Mouse (Mus musculus) left cerebral cortex, postnatal 4 days (tissue): Measurements from ENCODE around the gene Cd81. TPM values are rescaled to one million over a fixed set of nuclear protein-coding genes. Genes with fewer than 3 reads are reported as not detected.

ENCODE experiments used
- DNase-seq: peaks from one replicate; pipeline ENCODE4 v3.0.0-alpha.2; 2022
- intact Hi-C: fragments of 180-260 bp; cut with DNase I; formaldehyde crosslinking; loops from one replicate; pipeline ENCODE4 v1.15.1; 2025
- total RNA-seq, 2 experiments: library from RNA; stranded (reverse); gene quantifications; 2 replicates each; pipeline ENCODE4 v1.2.3; 2021

Cd81 gene
- total RNA-seq, 2 experiments from 2014 or later: 249 to 263 TPM

DNA sequence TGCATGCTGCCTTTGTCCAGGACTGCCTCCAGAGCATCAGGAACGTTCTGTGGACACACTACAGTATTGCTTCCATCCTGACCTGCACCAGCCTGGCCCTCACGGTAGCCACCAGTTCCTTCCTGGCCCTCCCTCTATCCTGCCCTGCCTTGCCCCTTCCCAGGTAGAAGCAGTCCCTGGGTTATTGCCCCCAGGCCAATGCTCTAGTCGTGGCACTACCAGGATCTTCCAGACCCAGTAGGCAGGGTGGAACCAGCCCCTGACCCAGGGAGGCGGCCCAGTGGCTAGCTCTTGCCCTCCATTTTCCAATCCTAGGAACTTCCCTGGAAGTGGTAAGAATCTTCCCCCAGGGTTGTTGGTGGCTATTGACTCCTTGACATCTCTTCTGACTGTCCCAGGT, 35.4 kb upstream of the Cd81 start:
- intact Hi-C loops: no loop called here
- DNase-seq: no peak

DNA sequence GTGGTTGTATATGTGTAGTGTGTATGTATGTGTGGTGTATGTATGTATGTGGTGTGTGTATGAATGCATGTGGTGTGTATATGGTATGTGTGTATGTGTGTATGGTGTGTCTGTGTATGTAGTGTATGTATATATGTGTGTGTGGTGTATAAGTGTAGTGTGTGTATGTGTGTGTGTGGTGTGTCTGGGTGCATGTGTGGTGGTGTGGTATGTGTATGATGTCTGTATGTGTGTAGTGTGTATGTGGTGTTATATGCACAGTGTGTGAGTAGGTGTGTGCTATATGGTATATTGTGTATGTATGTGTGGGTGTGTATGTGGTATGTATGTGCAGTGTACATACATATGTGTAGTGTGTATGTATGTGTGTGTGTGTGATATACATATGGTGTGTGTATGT, 32.5 kb upstream of the Cd81 start:
- DNase-seq: no peak

DNA sequence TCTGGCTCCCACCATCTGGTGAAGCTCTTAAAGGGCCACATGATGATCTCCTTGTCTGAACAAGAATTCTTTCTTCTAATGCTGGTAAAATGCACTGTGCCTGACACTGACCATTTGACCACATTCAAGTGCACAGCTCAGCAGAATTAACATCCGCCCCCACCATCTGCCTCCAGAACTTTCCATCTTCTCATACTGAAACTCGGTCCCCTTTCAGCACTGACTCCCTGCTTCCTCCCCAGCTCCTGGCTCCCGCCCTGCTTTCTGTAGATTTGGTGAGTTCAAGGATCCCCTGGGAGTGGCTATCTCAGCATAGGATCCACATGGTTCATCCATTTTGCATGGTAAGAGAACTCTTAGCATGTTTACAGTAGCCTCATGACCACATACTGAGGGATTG, 31.8 kb upstream of the Cd81 start:
- no peak for DNase-seq
- intact Hi-C loops: no loop called here

More for the DNA sequence above, 32.5 kb upstream of the Cd81 start:
- intact Hi-C loops: no loop called here

DNA sequence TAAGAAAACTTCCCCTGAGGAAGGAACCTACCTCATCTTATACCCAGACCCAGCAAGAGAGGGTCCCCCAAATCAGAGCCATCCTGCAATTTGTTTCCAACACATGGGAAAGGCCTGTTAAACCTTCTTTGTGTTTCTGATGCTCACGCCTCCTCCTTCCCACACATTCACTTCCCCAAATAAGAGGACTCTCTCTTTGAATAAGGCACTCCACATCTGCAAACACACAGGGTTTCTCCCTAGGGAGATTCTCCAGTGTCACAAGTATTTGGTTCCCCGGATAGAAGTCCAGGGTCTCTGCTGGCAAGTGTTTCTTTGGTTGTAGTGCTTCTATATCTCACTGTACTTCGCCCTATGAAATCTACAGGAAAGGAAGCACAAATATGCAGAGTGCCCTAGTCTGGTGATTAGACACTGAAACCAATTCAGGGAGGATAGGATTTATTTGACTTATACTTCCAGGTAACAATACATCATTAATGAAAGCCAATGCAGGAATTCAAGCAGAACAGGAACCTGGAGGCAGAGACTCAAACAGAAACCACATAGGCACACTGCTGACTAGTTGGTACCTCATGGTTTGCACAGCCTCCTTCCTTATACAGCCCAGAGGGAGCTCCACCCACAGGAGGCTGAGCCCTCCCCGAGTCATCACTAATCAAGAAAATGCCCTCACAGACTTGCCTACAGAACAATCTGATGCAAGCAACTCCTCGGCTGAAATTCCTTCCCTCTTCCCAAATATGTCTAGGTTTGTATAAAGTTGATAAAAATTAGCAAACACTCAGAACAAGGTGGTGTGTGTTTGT, 31.0 kb upstream of the Cd81 start:
- intact Hi-C loops: no loop called here
- DNase-seq: no peak

DNA sequence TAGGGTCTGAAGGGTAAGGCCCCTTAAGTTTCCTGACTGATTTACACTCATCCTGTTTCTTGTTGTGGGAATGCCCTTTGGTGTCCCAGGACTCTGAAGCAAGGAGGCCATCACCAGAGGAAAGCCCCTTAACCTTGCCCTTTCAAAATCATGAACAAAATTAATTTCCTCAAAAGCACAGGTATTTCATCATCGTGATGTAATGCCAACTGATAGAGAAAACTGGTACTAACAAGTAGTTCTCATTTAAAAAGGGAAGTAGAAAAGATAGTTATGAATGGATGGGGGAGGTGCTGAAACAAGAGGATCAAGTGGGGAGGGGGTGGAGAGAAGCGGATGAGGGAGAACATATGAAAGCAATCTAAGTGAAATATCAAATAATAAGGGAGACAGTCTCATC, 29.0 kb upstream of the Cd81 start:
- intact Hi-C loops: no loop called here
- no peak for DNase-seq

DNA sequence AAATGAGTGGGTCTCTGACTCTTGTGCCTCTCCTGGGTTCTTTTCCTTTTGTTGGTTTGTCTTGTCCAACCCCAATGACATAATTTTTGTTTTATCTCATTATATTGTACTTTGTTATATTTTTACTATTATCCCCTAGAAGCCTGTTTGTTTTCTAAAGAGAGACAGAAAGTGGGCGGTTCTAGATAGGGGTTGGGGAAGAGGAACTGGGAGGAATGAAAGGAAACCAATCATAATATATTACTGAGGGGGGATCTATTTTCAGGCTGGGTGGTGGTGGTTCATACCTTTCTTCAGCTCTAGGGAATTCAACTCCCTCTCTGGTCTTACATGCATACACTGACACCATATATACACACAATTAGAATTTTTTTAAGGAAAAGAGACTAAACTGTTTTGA, 28.2 kb upstream of the Cd81 start:
- no peak for DNase-seq
- intact Hi-C loops: no loop called here

DNA sequence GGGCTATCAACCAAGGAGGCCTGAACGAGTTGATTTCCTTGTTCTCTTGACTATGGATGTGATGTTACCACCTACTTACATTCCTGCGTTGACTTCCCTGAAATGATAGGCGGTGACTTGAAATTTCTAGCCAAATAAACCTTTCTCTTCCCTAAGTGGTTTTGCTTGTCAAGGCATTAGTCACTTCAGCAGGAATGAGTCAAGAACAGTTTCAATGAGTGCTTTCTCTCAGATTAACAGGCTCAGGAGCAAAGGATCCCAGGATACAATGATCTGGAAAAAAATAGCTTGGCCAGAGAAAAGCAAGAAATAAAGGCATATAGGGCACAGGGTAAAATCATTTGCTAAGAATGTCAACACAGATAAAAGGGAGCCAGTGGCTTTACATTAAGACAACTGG, 27.0 kb upstream of the Cd81 start:
- intact Hi-C loops: no loop called here
- no peak for DNase-seq

DNA sequence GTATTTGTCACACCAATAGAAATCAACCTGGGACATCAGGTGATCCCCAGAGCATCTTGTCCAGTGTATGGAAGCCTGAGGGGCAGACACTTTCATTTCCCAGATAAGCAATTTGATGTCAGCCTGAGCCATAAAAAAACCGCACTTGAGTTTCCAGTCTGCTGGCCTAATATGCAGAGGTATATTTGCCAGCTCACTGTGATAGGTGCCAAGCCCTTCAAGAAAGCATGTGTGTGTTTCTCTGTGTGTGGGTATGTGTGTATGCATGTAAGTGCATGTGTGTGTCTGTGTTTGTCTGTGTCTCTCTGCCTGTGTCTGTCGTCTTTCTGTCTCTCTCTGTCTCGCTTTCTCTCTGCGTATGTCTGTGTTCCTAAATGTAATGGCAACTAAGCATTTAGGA, 25.3 kb upstream of the Cd81 start:
- no peak for DNase-seq
- intact Hi-C loops: no loop called here

DNA sequence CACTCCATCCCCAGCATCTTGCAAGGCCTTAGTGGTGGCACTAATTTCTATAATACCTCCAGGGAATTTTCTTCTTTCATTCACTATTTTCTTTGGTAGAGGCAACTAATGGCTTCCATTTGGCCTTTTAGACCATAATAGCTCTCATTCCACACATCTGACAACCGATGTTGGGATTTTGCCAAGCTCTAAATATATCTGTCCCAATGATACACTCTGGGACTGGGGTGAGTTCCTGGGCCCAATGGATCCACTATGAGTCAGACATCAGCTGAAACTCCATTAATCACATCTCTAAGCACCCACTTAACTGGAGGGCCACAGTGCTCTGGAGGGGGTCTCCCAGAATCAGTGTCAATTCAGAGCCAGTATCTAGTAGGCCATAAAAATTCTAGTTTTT, 20.7 kb upstream of the Cd81 start:
- DNase-seq: no peak
- intact Hi-C loops: no loop called here

DNA sequence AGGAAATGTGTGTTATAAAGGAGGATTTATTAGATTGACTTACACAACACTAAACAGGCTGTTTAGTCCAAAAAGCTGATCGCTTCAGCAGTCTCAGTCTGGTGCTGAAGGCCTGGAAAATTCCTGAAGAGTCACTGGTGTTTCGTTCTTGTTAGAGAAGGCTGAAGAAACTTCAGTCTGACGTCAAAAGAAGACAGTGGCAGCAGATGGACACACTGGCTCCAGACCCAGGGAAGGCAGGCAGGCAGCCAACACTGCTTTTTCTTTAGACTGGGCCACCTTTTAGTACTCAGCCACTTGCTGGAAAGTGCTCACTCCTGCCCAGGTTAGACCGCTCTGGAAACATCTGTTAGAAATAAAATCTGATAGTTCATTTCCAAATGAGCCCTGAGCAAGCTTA, 19.0 kb upstream of the Cd81 start:
- DNase-seq: no peak

DNA sequence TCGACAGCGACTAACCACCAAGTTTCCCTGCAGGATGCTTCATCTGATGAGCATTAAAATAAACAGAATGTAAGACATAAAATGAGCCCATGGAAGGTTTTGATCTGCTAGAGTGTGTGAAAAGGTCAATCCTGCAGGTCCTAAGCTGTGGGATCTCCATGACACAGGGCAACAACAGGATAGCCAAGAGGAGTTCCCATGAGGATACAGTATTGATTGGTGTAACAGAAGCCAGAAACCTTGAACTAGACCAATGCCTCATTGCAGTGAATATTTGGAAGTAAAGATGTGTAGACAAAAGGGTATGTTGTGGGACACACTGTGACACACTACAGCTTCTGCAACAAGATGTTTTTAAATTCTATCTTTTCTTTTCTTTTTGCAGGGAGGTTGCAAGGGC, 18.4 kb upstream of the Cd81 start:
- intact Hi-C loops: no loop called here
- no peak for DNase-seq

More for the DNA sequence above, 19.0 kb upstream of the Cd81 start:
- intact Hi-C loops: no loop called here

DNA sequence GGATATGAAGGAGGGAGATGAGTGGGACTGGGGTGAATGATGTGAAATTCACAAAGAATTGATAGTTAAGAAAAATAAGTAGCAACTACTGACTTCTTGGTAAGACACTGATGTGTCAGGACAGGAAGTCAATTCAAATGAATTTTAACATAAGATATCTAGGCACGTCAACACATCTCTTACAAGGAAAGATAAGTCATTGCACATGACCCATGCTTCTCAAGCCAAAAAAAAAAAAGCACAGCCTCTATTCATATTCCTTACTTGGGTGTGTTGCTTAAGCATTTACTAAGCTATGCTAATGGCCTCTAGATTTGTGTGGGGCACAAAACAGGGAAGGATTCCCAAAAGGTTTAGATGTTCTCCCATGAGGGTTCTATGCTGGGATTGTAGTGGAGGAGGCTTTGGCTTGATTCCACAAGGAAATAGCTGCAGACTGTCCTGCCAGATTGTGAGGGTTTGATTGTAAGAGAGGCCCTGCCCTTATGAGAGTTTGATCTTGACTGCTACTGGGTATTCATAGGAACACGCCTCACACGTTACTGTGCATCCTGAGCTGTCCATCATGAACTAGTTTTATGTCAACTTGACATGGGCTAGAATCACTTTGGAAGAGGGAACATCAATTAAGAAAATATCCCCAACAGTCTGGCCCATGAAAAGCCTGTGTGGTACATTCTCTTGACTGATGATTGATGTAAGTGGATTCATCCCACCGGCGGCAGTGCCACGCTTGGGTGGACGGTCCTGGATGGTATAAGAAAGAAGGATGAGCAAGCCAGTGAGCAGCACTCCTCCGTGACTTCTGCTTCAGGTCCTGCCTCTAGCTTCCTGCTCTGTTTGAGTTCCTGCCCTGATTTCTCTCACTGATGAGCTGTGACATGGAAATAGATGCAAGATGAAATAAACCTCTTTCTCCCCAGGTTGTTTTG, 17.8 kb upstream of the Cd81 start:
- intact Hi-C loops: no loop called here
- DNase-seq: no peak

DNA sequence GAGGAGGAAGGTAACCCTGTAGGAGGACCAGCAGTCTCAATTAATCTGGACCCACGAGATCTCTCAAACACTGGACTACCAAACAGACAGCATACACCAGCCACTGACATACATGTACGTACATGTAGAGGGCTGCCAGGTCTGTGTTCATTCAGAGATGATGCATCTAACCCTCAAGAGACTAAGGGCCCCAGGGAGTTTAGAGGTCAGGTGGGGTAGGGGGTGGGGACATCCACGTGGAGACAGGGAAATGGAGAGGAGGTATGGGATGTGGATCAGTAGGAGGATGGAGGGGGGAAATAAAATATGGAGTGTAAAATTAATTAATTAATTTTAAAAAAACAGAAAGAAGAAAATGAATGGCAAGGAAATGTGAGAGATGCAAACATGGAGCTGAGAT, 15.8 kb upstream of the Cd81 start:
- DNase-seq: no peak
- intact Hi-C loops: no loop called here

DNA sequence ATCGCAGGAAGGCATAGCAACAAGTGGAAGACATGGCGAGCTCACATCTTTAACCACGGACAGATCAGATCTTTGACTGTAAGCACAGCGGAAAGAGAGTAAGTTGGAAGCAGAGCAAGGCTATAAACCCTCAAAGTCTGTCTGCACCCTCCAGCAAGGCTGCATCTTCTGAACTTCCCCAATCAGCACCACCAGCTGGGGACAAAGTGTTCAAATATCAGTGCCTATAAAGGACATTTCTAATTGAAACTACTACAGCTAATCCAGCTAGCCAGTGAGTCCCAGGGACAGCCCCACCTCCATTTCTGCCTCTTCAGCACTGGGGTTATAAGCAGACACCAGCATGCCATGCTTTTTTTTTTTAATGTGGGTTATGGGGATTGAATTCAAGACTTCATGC, 15.2 kb upstream of the Cd81 start:
- DNase-seq: no peak
- intact Hi-C loops: no loop called here

DNA sequence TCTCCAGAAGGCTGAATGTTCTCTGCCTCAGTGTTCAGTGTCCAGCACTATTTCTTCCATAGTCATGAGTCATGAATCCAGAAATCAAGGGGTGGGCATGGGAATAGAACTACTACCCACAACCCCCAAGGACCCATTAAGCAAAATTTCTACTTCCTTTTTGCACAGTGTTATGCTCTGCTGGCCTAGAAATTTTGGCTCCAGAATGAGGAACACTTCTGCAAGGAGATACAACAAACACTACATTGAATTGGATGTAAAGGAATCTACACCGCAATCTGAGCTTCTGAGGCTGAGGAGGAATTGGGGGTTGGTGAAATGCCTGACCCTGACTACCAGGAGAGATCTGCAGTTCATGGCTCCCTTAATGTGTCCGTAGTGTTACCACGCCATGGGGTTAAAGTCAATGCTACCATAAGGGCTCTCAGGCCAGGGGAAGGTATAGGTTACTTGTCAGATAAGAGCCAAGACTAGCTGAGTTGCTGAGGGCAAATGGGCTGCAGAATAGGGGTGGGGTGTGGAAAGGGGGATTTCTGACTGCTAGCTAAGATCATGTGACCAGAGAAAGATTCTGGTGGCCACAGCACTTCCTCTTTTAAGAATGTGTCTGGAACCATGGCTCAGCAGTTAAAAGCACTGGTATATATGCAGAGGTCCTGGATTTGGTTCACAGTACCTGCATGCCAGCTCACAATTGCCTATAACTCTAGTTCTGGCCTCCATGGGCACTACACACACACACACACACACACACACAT, 14.2 kb upstream of the Cd81 start:
- no peak for DNase-seq
- intact Hi-C loops: no loop called here

DNA sequence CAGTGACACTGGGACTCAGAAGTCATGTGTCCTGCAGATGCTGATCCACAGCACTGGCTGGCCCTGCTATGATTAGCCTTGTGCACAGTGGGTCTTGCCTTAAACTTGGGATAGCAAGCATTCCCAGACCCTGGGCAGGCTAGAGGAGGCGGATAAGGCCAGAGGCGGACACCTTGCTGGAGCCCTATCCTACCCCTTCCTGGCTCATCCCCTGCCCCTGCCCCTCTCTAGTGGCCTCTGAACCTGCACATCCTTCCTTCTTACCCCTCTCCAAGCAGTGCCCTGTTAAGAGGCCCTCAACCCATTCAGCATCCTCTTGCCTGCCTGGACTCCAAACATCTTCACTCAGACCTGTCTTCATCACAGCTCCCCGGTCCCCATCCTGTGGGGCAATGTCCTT, 12.0 kb upstream of the Cd81 start:
- intact Hi-C loops: no loop called here
- DNase-seq: no peak

DNA sequence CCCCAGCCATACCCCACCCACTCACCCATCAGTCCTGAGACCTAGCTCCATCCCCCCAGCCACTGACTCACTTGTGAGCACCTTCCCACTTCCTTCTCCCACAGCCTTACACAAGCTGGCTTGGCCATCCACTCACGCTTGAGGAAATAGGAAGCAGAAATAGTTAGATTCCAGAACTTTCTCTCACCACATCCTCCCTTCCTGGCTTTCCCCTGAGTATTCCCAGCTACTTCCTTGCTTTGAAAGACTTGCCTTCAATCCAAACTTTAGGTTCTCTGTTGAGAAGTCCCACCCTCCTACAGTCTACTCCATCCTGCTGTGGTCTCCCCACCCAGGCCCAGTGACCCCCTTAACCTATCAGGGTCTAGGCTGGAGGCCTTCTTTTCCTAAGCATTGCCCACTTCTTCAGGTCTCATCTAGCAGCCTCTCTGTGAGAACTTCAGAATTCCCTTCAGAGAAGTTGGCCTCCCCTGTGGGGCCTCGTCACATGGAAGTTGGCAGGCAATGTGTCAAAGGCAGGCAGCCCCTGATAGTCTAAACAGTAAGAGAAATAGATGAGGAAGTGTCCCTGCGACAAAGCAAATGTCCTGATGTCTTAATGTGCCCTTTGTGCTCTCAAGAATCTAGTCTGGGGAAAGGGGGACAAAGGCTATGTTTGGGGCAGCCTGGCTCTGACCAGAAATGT, 11.3 kb upstream of the Cd81 start:
- no peak for DNase-seq
- intact Hi-C loops: no loop called here

DNA sequence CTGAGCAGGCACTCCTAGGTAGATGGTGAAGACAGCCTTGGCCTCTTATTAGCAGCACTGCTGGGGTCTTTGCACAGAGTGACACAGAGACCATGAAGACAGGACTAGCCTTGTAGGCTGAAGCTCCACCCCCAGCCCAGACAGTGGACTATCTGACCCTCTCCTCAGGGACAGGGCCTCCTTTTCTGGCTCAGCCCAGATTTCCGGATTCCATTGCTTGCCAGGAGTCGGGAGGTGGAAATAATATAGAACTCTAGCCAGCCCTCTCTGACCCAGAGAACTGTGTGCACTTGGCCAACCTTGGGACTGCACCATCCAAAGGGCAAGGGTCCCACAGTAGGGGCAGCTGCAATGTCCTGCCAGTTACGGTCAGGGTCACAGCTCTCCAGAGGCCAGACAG, 10.4 kb upstream of the Cd81 start:
- intact Hi-C loops: no loop called here
- no peak for DNase-seq

DNA sequence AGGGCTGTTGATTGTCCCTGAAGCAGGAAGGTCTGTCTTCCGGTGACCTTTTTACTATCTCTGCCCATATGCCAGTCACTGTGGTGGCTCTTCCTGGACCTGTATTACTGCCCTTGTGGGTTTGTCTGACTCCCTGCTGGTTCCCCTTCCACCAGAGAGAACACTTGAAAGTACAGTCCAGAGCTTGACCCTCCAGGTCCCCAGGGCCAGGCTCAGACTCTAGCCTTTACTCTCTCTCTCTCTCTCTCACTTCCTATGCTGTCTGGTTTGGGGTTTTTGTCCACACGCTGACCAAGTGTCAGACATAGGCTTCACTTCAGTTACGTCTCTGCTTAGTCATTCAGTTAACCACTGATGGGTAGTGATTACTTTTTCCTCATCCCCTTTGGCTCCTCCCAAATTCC, 9.6 kb upstream of the Cd81 start:
- intact Hi-C loops: no loop called here
- DNase-seq: no peak

DNA sequence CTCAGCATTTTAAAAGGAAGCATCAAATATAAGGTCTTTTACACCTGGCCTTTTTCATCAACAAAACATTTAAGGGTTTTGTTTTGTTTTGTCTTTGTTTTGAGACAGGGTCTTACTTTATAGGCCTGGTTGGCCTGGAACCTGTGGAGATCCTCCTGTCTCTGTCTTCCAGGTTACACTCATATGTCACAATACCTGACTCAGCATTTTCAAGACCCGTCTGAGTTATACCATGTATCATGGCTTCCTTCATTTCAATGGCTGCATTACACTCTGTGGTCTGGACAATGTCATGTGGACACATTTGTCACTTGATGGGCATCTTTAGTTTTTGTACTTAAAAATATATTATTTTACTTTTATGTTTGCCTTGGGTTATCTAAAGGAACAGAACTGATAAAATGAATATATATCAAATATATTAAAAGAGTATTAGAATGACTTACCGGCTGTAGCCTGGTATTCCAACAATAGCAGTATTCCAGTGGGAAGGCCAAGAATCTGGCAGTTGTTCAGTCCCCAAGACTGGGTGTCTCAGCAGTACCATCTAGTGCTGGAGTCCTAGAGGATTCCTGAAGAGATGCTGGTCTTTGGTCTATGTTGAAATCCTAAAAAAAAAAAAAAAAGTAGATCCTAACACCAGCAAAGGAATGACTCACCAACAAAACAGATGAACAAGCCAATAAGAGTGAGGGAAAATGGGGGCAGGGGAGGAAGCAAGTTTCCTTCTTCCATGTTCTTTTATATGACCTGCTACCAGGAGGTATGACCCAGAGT, 8.3 kb upstream of the Cd81 start:
- no peak for DNase-seq
- intact Hi-C loops: no loop called here
